ENCODE assay signal across 14 mouse cellular contexts in the genomic region with DNA sequence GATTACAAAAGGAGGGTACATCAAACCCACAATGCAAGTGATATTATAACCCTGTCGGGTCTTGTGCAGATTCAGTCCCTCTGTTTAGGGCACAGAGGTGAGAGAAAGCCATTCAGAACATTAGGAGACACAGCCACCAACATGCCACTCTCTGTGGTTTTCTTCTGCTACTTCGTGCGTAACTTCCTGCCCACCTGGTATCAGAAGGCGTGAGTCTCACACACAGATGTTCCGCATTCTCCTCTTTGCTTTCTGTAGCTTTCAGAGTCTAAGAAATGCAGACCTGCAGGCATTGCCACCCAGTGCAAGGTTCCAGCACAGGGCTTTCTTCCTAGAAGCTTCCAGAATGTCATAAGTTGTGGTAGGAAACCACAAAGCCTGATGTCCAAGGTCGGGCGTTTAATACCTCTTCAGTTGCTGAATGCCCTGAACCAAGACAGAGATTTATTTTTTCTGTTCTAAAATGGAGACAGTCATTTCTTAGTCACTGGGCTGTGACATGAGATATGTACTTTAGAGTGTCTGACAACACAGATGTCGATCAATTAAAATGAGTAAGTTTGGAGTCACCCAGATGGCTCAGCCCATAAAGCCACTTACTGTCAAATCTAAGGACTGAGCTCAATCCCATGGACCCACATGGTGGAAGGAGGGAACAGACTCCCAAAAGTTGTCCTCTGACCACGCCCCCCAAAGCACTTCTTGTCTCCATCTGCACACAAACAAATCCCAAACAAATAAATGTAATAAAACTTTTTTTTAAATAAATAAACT. TPM values are rescaled to one million over a fixed set of nuclear protein-coding genes. Genes with fewer than 3 reads are reported as not detected.
DNase-seq lines count a peak whose midpoint lies in the region; ATAC-seq and TF ChIP-seq lines count a peak whose summit lies in the region.
"Had no signal": no experiment of that assay in that cellular context is flagged by ENCODE, and none has a peak within 500 bp of the region (broad histone marks: within the 10 kb centered on the region; RNA-seq: fewer than 3 reads in every experiment).

No protein-coding gene starts in this region.

- H3ac ChIP-seq in myocyte (ENCODE audit: control insufficient read depth, insufficient read length) = no peak overlapping the region

- H3K4me3 ChIP-seq in heart, embryonic 16.5 days (ENCODE audit: low read length) = no peak overlapping the region
- H3K4me3 ChIP-seq in myocyte = no peak overlapping the region
- H3K4me3 ChIP-seq in cerebellum, adult 2 months (replicated peaks; ENCODE audit: insufficient read depth, low read depth, low read length) = no peak overlapping the region
- no peak overlapping the region for H3K4me3 ChIP-seq in liver, embryonic 11.5 days (ENCODE audit: low read depth, low read length)
- H3K4me3 ChIP-seq: heart, embryonic 13.5 days; liver, embryonic 15.5 days; midbrain, embryonic 10.5 days had no signal

- DNase-seq in heart, adult 18-20 months = no peak
- DNase-seq in T-cell, adult 2 months (ENCODE audit: low spot score) = peak; percentile 74
- DNase-seq in thymus, postnatal 14 days = peak; percentile 79
- no peak for DNase-seq in cerebellum, adult 2 months
- DNase-seq in cerebellum, postnatal 36 days = no peak
- no peak for DNase-seq in liver, embryonic 11.5 days (ENCODE audit: low spot score)
- DNase-seq: cerebellum, adult 9-11 months had no signal

- H3K79me2 ChIP-seq in myocyte (ENCODE audit: control insufficient read depth, insufficient read depth) = no peaks in the 10 kb centered on the region

- H3K9me3 ChIP-seq in heart, embryonic 16.5 days (replicated peaks; ENCODE audit: control insufficient read depth, low read length) = no peaks in the 10 kb centered on the region
- no peaks in the 10 kb centered on the region for H3K9me3 ChIP-seq in liver, embryonic 11.5 days (ENCODE audit: control insufficient read depth, low read length)
- H3K9me3 ChIP-seq: heart, embryonic 13.5 days; liver, embryonic 15.5 days; midbrain, embryonic 10.5 days had no signal

- no peaks in the 10 kb centered on the region for H3K27me3 ChIP-seq in heart, embryonic 16.5 days (ENCODE audit: control insufficient read depth, insufficient read depth, low read length)
- no peaks in the 10 kb centered on the region for H3K27me3 ChIP-seq in myocyte (ENCODE audit: control insufficient read depth, insufficient read depth, insufficient read length)
- H3K27me3 ChIP-seq in cerebellum, adult 2 months (ENCODE audit: control insufficient read depth, insufficient read depth, low read length) = no peaks in the 10 kb centered on the region; the same call in 1 of the 2 replicates
- H3K27me3 ChIP-seq in liver, embryonic 11.5 days (replicated peaks; ENCODE audit: control insufficient read depth, insufficient read depth, low read length) = no peaks in the 10 kb centered on the region
- H3K27me3 ChIP-seq: liver, embryonic 15.5 days had no signal

- no peak for TF ChIP-seq CTCF in cerebellum, adult 2 months (IDR thresholded peaks at IDR 0.05; ENCODE audit: borderline replicate concordance, insufficient read depth, low read depth, low read length)

- 82% methylated on average over 9 of the region's 9 CpGs for WGBS in heart, embryonic 16.5 days
- 92% methylated on average over 9 of the region's 9 CpGs for WGBS in cerebellum, adult 2 months
- WGBS in liver, embryonic 11.5 days = 76% methylated on average over 9 of the region's 9 CpGs

- H3K36me3 ChIP-seq in heart, embryonic 16.5 days (ENCODE audit: control insufficient read depth, insufficient read depth) = no peaks in the 10 kb centered on the region
- no peaks in the 10 kb centered on the region for H3K36me3 ChIP-seq in myocyte (ENCODE audit: control insufficient read depth, insufficient read depth)
- no peaks in the 10 kb centered on the region for H3K36me3 ChIP-seq in liver, embryonic 11.5 days (ENCODE audit: control insufficient read depth, insufficient read depth, low read length)
- H3K36me3 ChIP-seq: heart, embryonic 13.5 days; liver, embryonic 15.5 days; midbrain, embryonic 10.5 days had no signal

- no peak overlapping the region for H3K9ac ChIP-seq in heart, embryonic 16.5 days (ENCODE audit: low read length)
- H3K9ac ChIP-seq in liver, embryonic 11.5 days (ENCODE audit: low read depth, low read length) = no peak overlapping the region
- H3K9ac ChIP-seq: heart, embryonic 13.5 days; liver, embryonic 15.5 days had no signal

- peak; percentile 40; the same call in 1 of the 2 replicates for ATAC-seq in heart, embryonic 16.5 days (replicated peaks; ENCODE audit: extremely low read depth, insufficient read depth, low FRiP score)
- ATAC-seq in liver, embryonic 11.5 days (replicated peaks; ENCODE audit: low FRiP score) = no peak

- no peaks in the 10 kb centered on the region for H3K4me1 ChIP-seq in heart, embryonic 16.5 days (ENCODE audit: control insufficient read depth, insufficient read depth, low read length)
- no peaks in the 10 kb centered on the region for H3K4me1 ChIP-seq in cerebellum, adult 2 months (ENCODE audit: control insufficient read depth, insufficient read depth, low read length)
- H3K4me1 ChIP-seq in liver, embryonic 11.5 days (replicated peaks; ENCODE audit: control insufficient read depth, insufficient read depth, low read length) = no peaks in the 10 kb centered on the region
- H3K4me1 ChIP-seq: midbrain, embryonic 10.5 days had no signal

- peak overlapping the region; percentile 48; the same call in 1 of the 2 replicates for H3K27ac ChIP-seq in heart, embryonic 16.5 days (ENCODE audit: low read length)
- no peak overlapping the region for H3K27ac ChIP-seq in cerebellum, adult 2 months (ENCODE audit: insufficient read depth, low read length)
- H3K27ac ChIP-seq in liver, embryonic 11.5 days (ENCODE audit: low read depth, low read length) = no peak overlapping the region
- H3K27ac ChIP-seq: heart, embryonic 13.5 days; liver, embryonic 15.5 days; midbrain, embryonic 10.5 days had no signal

- no peak overlapping the region for H3K4me2 ChIP-seq in heart, embryonic 16.5 days (ENCODE audit: low read depth, low read length)
- peak overlapping the region; percentile 49 for H3K4me2 ChIP-seq in myocyte (ENCODE audit: low read depth)
- H3K4me2 ChIP-seq in liver, embryonic 11.5 days = no peak overlapping the region
- H3K4me2 ChIP-seq: heart, embryonic 13.5 days; liver, embryonic 15.5 days had no signal

- TF ChIP-seq POLR2A in myocyte (IDR thresholded peaks at IDR 0.05; ENCODE audit: insufficient read length, low read depth) = no peak
- TF ChIP-seq POLR2A in cerebellum, adult 2 months (IDR thresholded peaks at IDR 0.05; ENCODE audit: borderline replicate concordance, insufficient read depth, low read length) = no peak

TF ChIP-seq in myocyte, 11 proteins besides CTCF, POLR2A, EP300 and RAD21:
- TF ChIP-seq E2F4 (IDR thresholded peaks at IDR 0.05; ENCODE audit: insufficient read depth) = no peak

RNA-seq across cellular contexts. Expression of gene Gcnt3, which starts 42.3 kb away (rescaled TPM):
- 0.11 TPM in 1 of 2 replicates, not detected in the other for polyA plus RNA-seq in heart, embryonic 16.5 days (2015; fragmentation: Nextera tagmentation; extraction: Ambion mirVana)
- not detected for total RNA-seq in heart, adult 18-20 months (2021)
- 0.05 TPM for polyA plus RNA-seq in myocyte (2012; fragmentation: generic; extraction: Trizol)
- polyA plus RNA-seq in cerebellum, adult 2 months (2012; rRNA removed) = not detected in 2 replicates
- not detected in 2 replicates for polyA plus RNA-seq in liver, embryonic 11.5 days (2014; fragmentation: Nextera tagmentation; extraction: Ambion mirVana)
- total RNA-seq: left cerebral cortex, postnatal 25 days had no signal
- polyA plus RNA-seq: heart, embryonic 13.5 days; liver, embryonic 15.5 days; midbrain, embryonic 10.5 days; neural tube, embryonic 11.5 days had no signal

Comparison
In these comparisons a context has a peak if more than half of its experiments do, and no peak if none do; other contexts are left out.
1. DNase-seq: peak in T-cell, adult 2 months (single experiment) and thymus, postnatal 14 days (single experiment); none in heart, adult 18-20 months (0 of 2), cerebellum, adult 2 months (0 of 2), cerebellum, postnatal 36 days (0 of 2) and liver, embryonic 11.5 days (single experiment).